Mouse (Mus musculus) heart, postnatal 14 days (tissue): Measurements from ENCODE around the gene Trim33. TPM values are rescaled to one million over a fixed set of nuclear protein-coding genes. Genes with fewer than 3 reads are reported as not detected.

Experiments used
- DNase-seq, 2 experiments: peaks; one replicate each; pipeline ENCODE4 v3.0.0; 2021 to 2022
- intact Hi-C: fragments of 180-260 bp; cut with DNase I; formaldehyde crosslinking; loops from one replicate; pipeline ENCODE4 v1.15.1; 2025
- total RNA-seq, 2 experiments: library from RNA; stranded (reverse); gene quantifications; 2 replicates each; pipeline ENCODE4 v1.2.3; 2021

Gene Trim33
- total RNA-seq, 2 experiments from 2014 or later, result 16.7 to 16.9 TPM

- intact Hi-C loops, result no loop called here
- DNase-seq, result no peak
Observed at GRCm38 (mm10) chr3:103353518-103353917, 74.4 kb downstream of the Trim33 start.

GRCm38 (mm10) chr3:103354041-103354440, 74.9 kb downstream of the Trim33 start:
- no peak for DNase-seq
- intact Hi-C loops, result no loop called here

- intact Hi-C loops, result loop anchor here (10.0 kb wide), 1 partner anchor 1766 kb away; no protein-coding TSS in a partner anchor
- DNase-seq, result no peak
Observed at GRCm38 (mm10) chr3:103361150-103361549, 82.1 kb downstream of the Trim33 start.

GRCm38 (mm10) chr3:103364182-103364945, 85.3 kb downstream of the Trim33 start:
- intact Hi-C loops, result loop anchor here (10.0 kb wide), 1 partner anchor 1770 kb away; no protein-coding TSS in a partner anchor
- no peak for DNase-seq

GRCm38 (mm10) chr3:103367176-103367970, 88.3 kb downstream of the Trim33 start:
- intact Hi-C loops, result loop anchor here (10.0 kb wide), 1 partner anchor 1773 kb away; no protein-coding TSS in a partner anchor
- DNase-seq, result no peak

- intact Hi-C loops, result loop anchor here (10.0 kb wide), 1 partner anchor 1774 kb away; no protein-coding TSS in a partner anchor
- no peak for DNase-seq
Observed at GRCm38 (mm10) chr3:103368731-103369130, 89.6 kb downstream of the Trim33 start.

- peak; percentile 27 to 66 for DNase-seq
Observed at GRCm38 (mm10) chr3:103374028-103374427, 94.9 kb downstream of the Trim33 start.

DNA sequence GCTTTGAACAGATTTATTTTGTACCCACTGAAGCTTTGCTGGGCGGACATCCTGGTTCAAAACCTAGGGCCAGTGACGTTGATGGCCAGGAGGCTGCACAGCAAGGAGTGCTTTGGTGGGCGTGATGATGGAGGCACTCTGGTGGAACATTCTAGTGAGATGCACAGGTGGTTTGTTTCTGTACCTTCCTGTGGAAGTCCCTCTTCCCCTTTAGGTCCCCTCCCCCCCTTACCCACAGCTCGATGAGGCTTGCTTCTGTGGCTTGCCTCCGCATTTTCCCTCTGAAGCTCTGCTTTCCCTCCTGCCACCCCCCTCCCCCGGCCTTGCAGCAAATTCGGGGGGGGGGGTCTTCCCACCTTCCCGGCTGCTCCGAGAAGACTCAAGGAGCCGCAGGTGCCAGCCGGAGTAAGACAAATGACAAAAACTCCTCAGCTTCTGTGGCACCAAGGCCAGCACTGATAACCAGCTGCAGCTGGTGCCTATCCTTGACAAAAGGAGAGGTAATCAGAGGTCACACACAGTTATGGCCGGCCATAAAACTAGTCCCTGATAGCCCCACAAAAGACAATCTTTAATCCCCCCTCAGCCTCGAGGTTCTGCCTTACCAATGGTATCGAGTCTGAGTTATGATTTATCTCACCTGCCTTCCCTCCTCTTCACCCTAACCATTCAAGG, 96.2 kb downstream of the Trim33 start:
- no peak for DNase-seq
- intact Hi-C loops, result loop anchor here (10.0 kb wide), 1 partner anchor 141 kb away; no protein-coding TSS in a partner anchor

More at GRCm38 (mm10) chr3:103374028-103374427, 94.9 kb downstream of the Trim33 start:
- intact Hi-C loops, result loop anchor here (10.0 kb wide), 1 partner anchor 139 kb away; no protein-coding TSS in a partner anchor

- intact Hi-C loops, result loop anchor here (10.0 kb wide), 1 partner anchor 143 kb away; no protein-coding TSS in a partner anchor
- DNase-seq, result no peak
Observed at GRCm38 (mm10) chr3:103378018-103378417, 98.9 kb downstream of the Trim33 start.

DNA sequence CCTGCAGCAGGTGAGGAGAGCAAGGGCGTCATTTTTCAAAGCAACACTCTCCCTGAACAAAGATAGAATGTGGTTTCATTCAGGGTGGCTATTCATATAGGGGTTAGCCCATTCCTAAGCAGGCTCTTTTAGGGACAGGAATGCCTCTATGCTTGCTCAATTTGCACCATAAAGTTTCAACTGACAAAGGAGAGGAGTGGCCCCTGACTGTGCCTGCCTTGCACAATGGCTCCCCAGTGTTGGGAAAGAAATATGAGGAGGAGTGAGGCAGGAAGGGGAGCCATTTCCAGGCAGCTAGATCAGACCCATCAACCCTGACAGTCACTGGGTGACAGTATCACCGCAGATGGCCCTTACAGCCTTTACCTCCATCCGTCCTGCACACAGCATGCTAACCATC, 100.3 kb downstream of the Trim33 start:
- DNase-seq, result no peak
- intact Hi-C loops, result loop anchor here (10.0 kb wide), 1 partner anchor 145 kb away; no protein-coding TSS in a partner anchor

GRCm38 (mm10) chr3:103380814-103381213, 101.7 kb downstream of the Trim33 start:
- intact Hi-C loops, result loop anchor here (5.0 to 10.0 kb wide), 2 partner anchors 104 to 196 kb away; partner anchors contain the start of gene Trim33
- DNase-seq, result no peak

DNA sequence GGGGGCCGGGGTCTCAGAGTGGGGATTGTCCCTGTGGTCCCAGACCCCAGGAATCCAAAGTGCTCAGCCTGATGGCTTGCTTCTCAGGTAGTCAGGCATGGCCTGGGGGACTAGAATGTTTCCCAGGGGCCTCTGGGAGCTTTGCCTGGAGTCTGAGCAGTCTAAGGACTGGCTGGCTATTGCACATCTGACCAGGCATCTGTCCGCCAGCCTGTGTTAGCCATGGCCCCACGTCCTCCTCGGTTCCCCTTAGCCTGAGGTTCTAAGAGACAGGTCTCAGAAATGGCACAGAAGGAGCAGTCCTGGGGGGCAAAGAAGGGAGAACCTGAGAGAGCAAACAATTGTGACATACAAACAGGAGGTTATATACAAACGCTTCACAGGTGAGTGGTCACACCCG, 102.3 kb downstream of the Trim33 start:
- intact Hi-C loops, result loop anchor here (5.0 to 10.0 kb wide), 2 partner anchors 104 to 197 kb away; partner anchors contain the start of gene Trim33
- no peak for DNase-seq

DNA sequence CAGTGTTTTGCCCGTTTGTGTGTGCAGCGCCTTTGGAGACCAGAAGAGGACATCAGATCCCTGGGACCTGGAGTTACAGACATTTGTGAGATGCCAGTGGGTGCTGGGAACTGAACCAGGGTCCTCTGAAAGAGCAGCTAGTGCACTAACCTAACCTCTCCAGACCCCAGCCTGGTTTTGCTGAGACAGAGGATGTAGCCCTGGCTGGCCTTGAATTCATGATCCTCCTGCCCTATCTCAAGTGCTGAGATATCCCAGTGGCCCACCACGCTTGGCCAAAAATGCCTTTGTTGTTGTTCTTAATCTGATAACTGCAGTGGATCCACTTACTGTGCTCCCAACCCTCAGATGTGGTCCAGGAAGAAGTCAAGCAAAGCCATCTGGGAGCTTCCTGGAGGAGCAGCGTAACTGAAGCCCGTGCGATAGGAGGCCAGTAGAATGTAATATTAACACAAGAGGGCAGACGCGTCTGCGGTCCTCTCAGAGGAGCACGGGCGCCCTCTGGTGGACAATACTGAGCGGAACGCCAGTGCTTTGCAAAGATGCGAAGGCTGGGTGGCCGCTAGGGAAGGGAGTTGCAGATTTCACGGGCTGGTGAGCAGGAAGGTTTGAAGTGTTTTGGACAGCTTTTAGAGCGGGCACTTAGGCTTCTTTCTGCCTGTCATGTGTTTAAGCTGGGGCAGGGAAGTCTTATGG, 103.9 kb downstream of the Trim33 start:
- peak; percentile 92 to 97 for DNase-seq
- intact Hi-C loops, result loop anchor here (5.0 to 10.0 kb wide), 2 partner anchors 106 to 198 kb away; partner anchors contain the start of gene Trim33

DNA sequence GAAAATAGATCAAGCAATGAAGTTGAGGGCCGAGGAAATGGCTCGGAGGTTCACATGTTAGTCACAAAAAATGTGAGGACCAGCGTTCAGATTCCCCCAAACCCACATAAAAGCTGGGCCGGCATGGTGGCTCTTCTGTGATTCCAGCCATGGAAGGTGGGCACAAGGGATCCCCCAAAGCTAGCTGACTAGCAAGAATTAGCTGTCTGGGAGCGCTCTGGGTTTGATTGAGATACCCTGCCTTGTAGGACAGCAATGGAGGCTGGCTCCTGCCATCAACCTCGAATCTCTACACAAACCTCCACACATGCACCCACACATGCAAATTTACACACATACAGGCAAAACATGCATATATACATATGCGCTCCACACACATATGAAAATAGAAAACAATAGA, 105.4 kb downstream of the Trim33 start:
- intact Hi-C loops, result loop anchor here (5.0 to 10.0 kb wide), 2 partner anchors 107 to 200 kb away; partner anchors contain the start of gene Trim33

DNA sequence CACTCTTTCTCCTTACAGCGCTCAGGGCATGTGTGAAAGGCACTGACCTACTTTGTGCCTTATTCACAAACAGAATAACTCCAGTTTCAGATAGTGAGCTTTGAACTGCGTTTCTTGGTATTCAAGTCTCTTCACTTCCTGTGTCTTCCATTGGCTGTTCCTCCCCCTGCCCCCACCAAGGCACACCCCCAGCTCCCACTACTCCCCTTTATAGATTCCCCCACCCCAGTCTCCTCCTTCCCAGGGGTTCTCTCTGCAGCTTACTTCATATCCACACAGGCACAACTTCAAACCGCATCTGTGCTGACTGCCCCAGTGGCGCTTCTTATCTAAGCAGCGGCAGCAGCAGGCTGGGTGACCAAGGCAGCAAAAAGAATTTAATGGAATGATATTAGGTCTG, 105.9 kb downstream of the Trim33 start:
- DNase-seq, result no peak
- intact Hi-C loops, result loop anchor here (5.0 to 10.0 kb wide), 2 partner anchors 108 to 200 kb away; partner anchors contain the start of gene Trim33

More for the DNA sequence above, 105.4 kb downstream of the Trim33 start:
- no peak for DNase-seq

GRCm38 (mm10) chr3:103385383-103386291, 106.5 kb downstream of the Trim33 start:
- intact Hi-C loops, result loop anchor here (10.0 kb wide), 1 partner anchor 201 kb away; no protein-coding TSS in a partner anchor
- DNase-seq, result no peak

GRCm38 (mm10) chr3:103386292-103387031, 107.4 kb downstream of the Trim33 start:
- intact Hi-C loops, result loop anchor here (10.0 kb wide), 1 partner anchor 202 kb away; no protein-coding TSS in a partner anchor
- no peak for DNase-seq
